Mouse (Mus musculus): Measurements from ENCODE around the gene Olfr652.

The Olfr652 gene

GRCm38 (mm10) chr7:104560601-104561000 lies at the start of gene Olfr652:
Gene Olfr652 (plus strand): TSS chr7:104560901.
- DNase-seq (ENCODE audit: low read depth): no peak

GRCm38 (mm10) chr7:104549833-104550232 lies 10.9 kb upstream of the Olfr652 start, which contains the start of gene Olfr651:
Gene Olfr651 (plus strand): TSS chr7:104550133.
- no peak for DNase-seq (ENCODE audit: low read depth)

GRCm38 (mm10) chr7:104552700-104553099 lies 8.0 kb upstream of the Olfr652 start:
- no peak for DNase-seq (ENCODE audit: low read depth)

GRCm38 (mm10) chr7:104577014-104577413 lies 16.3 kb downstream of the Olfr652 start, which contains the start of gene Olfr653:
Gene Olfr653 (plus strand): TSS chr7:104577314.
- no peak for DNase-seq (ENCODE audit: low read depth)

GRCm38 (mm10) chr7:104580846-104581245 lies 20.1 kb downstream of the Olfr652 start:
- DNase-seq (ENCODE audit: low read depth): no peak

GRCm38 (mm10) chr7:104581429-104581828 lies 20.7 kb downstream of the Olfr652 start:
- no peak for DNase-seq (ENCODE audit: low read depth)

- DNase-seq (ENCODE audit: low read depth): no peak
Observed at GRCm38 (mm10) chr7:104586725-104587124, 26.0 kb downstream of the Olfr652 start, which contains the start of gene Olfr654. Gene Olfr654 (plus strand): TSS chr7:104587025.

GRCm38 (mm10) chr7:104588274-104588673 lies 27.6 kb downstream of the Olfr652 start:
- no peak for DNase-seq (ENCODE audit: low read depth)

- no peak for DNase-seq (ENCODE audit: low read depth)
Observed at GRCm38 (mm10) chr7:104601679-104602078, 41.0 kb downstream of the Olfr652 start, which contains the start of gene Olfr655. Gene Olfr655 (minus strand): TSS chr7:104601779.

GRCm38 (mm10) chr7:104603173-104603572 lies 42.5 kb downstream of the Olfr652 start:
- peak; percentile 37 for DNase-seq (ENCODE audit: low read depth)

GRCm38 (mm10) chr7:104604727-104605126 lies 44.0 kb downstream of the Olfr652 start:
- DNase-seq (ENCODE audit: low read depth): no peak

GRCm38 (mm10) chr7:104613655-104614054 lies 53.0 kb downstream of the Olfr652 start, which contains the start of gene Olfr656:
Gene Olfr656 (plus strand): TSS chr7:104613955.
- no peak for DNase-seq (ENCODE audit: low read depth)

All from c-Kit-positive CD71-negative TER-119-negative erythroid progenitor cells, embryonic 14.5 days (primary cell).